Mouse (Mus musculus) T-helper 17 cell (primary cell): Measurements from ENCODE around the gene Ttll7.

ENCODE experiments used
- in situ Hi-C, 2 experiments: fragments of 300-600 bp; cut with MboI, MseI; formaldehyde crosslinking; loops; 1 replicate in 1 of 2; 2 replicates in 1 of 2; pipeline ENCODE4 v1.15.1; 2025; ENCODE audit warnings: high pct_unique_total_duplicates in 2 of 2

Ttll7 gene

GRCm38 (mm10) chr3:146908922-146909321 lies 56.8 kb downstream of the Ttll7 start:
- in situ Hi-C loops, result no loop called here

- in situ Hi-C loops, result loop anchor here in 1 of 2 experiments (10.0 kb wide), 2 partner anchors 348 to 388 kb away; partner anchors contain the start of gene Rpf1
Measured at GRCm38 (mm10) chr3:146913107-146913506, 60.9 kb downstream of the Ttll7 start.

- in situ Hi-C loops, result loop anchor here (5.0 to 10.0 kb wide), 4 partner anchors 350 to 567 kb away; partner anchors contain the start of gene Rpf1 (in 1 of the 2)
Measured at GRCm38 (mm10) chr3:146914798-146915197, 62.6 kb downstream of the Ttll7 start.

GRCm38 (mm10) chr3:146917891-146918290 lies 65.7 kb downstream of the Ttll7 start:
- in situ Hi-C loops, result loop anchor here (5.0 to 10.0 kb wide), 4 partner anchors 353 to 571 kb away; partner anchors contain the start of gene Rpf1 (in 1 of the 2)

GRCm38 (mm10) chr3:146918323-146918722 lies 66.2 kb downstream of the Ttll7 start:
- in situ Hi-C loops, result loop anchor here (5.0 to 10.0 kb wide), 4 partner anchors 354 to 571 kb away; partner anchors contain the start of gene Rpf1 (in 1 of the 2)

GRCm38 (mm10) chr3:146927311-146928015 lies 75.3 kb downstream of the Ttll7 start:
- in situ Hi-C loops, result no loop called here

- in situ Hi-C loops, result no loop called here
Measured at GRCm38 (mm10) chr3:146928141-146928540, 76.0 kb downstream of the Ttll7 start.

- in situ Hi-C loops, result no loop called here
Measured at GRCm38 (mm10) chr3:146929011-146929410, 76.8 kb downstream of the Ttll7 start.

GRCm38 (mm10) chr3:146931190-146931589 lies 79.0 kb downstream of the Ttll7 start:
- in situ Hi-C loops, result loop anchor here in 1 of 2 experiments (10.0 kb wide), 1 partner anchor 566 kb away; no protein-coding TSS in a partner anchor

- in situ Hi-C loops, result loop anchor here in 1 of 2 experiments (10.0 kb wide), 1 partner anchor 568 kb away; no protein-coding TSS in a partner anchor
Measured at GRCm38 (mm10) chr3:146932506-146932905, 80.3 kb downstream of the Ttll7 start.

GRCm38 (mm10) chr3:146936888-146937287 lies 84.7 kb downstream of the Ttll7 start:
- in situ Hi-C loops, result loop anchor here in 1 of 2 experiments (10.0 kb wide), 1 partner anchor 572 kb away; no protein-coding TSS in a partner anchor

GRCm38 (mm10) chr3:146939391-146940250 lies 87.5 kb downstream of the Ttll7 start:
- in situ Hi-C loops, result loop anchor here in 1 of 2 experiments (10.0 kb wide), 1 partner anchor 575 kb away; no protein-coding TSS in a partner anchor

- in situ Hi-C loops, result no loop called here
Measured at GRCm38 (mm10) chr3:146943101-146943500, 90.9 kb downstream of the Ttll7 start.

GRCm38 (mm10) chr3:146945342-146945741 lies 93.2 kb downstream of the Ttll7 start:
- in situ Hi-C loops, result no loop called here

- in situ Hi-C loops, result no loop called here
Measured at GRCm38 (mm10) chr3:146945887-146946286, 93.7 kb downstream of the Ttll7 start.

- in situ Hi-C loops, result no loop called here
Measured at GRCm38 (mm10) chr3:146946641-146947040, 94.5 kb downstream of the Ttll7 start.

- in situ Hi-C loops, result loop anchor here in 1 of 2 experiments (10.0 kb wide), 1 partner anchor 62 kb away; no protein-coding TSS in a partner anchor
Measured at GRCm38 (mm10) chr3:146956792-146957191, 104.6 kb downstream of the Ttll7 start.

- in situ Hi-C loops, result no loop called here
Measured at GRCm38 (mm10) chr3:146962838-146963237, 110.7 kb downstream of the Ttll7 start.

GRCm38 (mm10) chr3:146964384-146964783 lies 112.2 kb downstream of the Ttll7 start:
- in situ Hi-C loops, result no loop called here

- in situ Hi-C loops, result no loop called here
Measured at GRCm38 (mm10) chr3:146967242-146967641, 115.1 kb downstream of the Ttll7 start.

GRCm38 (mm10) chr3:146967834-146968233 lies 115.7 kb downstream of the Ttll7 start:
- in situ Hi-C loops, result no loop called here

GRCm38 (mm10) chr3:146978272-146978671 lies 126.1 kb downstream of the Ttll7 start:
- in situ Hi-C loops, result no loop called here
